Mouse (Mus musculus) spleen, adult 2 months (tissue): Measurements from ENCODE around the gene Gm11487. TPM values are rescaled to one million over a fixed set of nuclear protein-coding genes. Genes with fewer than 3 reads are reported as not detected.
"Not testable (repeated sequence)": the region's sequence is repeated elsewhere in the genome, so short reads cannot be mapped to it uniquely, and the experiment has no call there.

Source experiments
- DNase-seq, 2 experiments: peaks; one replicate each; pipeline versions ENCODE4 v3.0.0 to v3.0.0-alpha.2; 2012 to 2021; ENCODE audit warnings: low spot score in 2 of 2, low read depth in 1 of 2
- H3K27ac ChIP-seq: fragments of 200-500 bp; 2 replicates; pipeline ENCODE4 v1.5.1; 2012; ENCODE audit warnings: low read length, inconsistent platforms; ENCODE audit not compliant: insufficient read depth
- H3K27me3 ChIP-seq: fragments of 200-500 bp; 2 replicates; pipeline ENCODE4 v1.6.1; 2012; ENCODE audit warnings: mild to moderate bottlenecking, moderate library complexity, low read length, inconsistent platforms; ENCODE audit not compliant: control insufficient read depth, insufficient read depth
- H3K36me3 ChIP-seq: fragments of 200-500 bp; 2 replicates; pipeline ENCODE4 v1.6.1; 2012; ENCODE audit warnings: mild to moderate bottlenecking, low read length, inconsistent platforms; ENCODE audit not compliant: control insufficient read depth, insufficient read depth
- H3K4me1 ChIP-seq: fragments of 200-500 bp; 2 replicates; pipeline ENCODE4 v1.6.1; 2011; ENCODE audit warnings: inconsistent platforms; ENCODE audit not compliant: control insufficient read depth, insufficient read depth, insufficient read length
- H3K4me3 ChIP-seq: fragments of 200-500 bp; 2 replicates; pipeline ENCODE4 v1.5.1; 2011; ENCODE audit warnings: mild to moderate bottlenecking, inconsistent platforms; ENCODE audit not compliant: insufficient read depth, insufficient read length; ENCODE audit errors: extremely low read depth
- CTCF ChIP-seq: fragments of 200-500 bp; IDR thresholded peaks from 2 replicates; pipeline ENCODE4 v1.5.1; 2011; ENCODE audit warnings: mild to moderate bottlenecking, inconsistent platforms; ENCODE audit not compliant: insufficient read depth, insufficient read length, insufficient replicate concordance; ENCODE audit errors: extremely low read depth
- POLR2A ChIP-seq: fragments of 200-500 bp; IDR thresholded peaks from 2 replicates; pipeline ENCODE4 v1.6.1; 2011; ENCODE audit warnings: low read depth, low read length, inconsistent platforms
- WGBS: fragments of 180-500 bp; shearing (Covaris S2); methylation state at CpG from one replicate; pipeline ENCODE4 v1.1.7; 2018; 5-methylcytosine and 5-hydroxymethylcytosine counted together
- polyA plus RNA-seq: library from polyadenylated mRNA; depleted of rRNA; stranded (reverse); fragments of >200 nt; gene quantifications from 2 replicates; pipeline ENCODE4 v1.2.3, GENCODE M21; 2012; rRNA removed

Gm11487 gene
- polyA plus RNA-seq, result not detected in 2 replicates

DNA sequence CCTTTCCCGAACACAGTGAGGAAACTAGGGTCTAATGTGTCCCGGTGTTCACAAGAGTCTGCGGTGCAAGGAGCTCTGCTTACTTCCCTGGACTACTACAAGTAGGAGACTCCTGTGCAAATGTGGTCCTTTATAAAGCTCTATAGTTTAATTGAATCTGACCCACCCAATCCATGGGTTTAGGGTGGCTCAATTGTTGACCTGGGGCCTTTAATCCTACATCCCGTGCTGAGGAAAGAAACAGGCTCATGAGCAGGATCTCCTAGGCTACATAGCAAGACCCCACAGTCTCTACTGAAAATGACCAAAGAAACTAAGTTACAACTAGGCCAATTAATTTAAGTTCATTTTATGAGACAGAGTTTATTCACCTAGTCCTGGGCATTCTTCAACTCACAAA, at the start of gene Gm11487:
Gene Gm11487 (minus strand): TSS at position 101 of the 400 bp plus-strand sequence.
- H3K4me1 ChIP-seq, H3K27me3 ChIP-seq, H3K27ac ChIP-seq, H3K4me3 ChIP-seq, H3K36me3 ChIP-seq, DNase-seq: not testable (repeated sequence)
- WGBS, result 88% methylated on average over 4 of the region's 4 CpGs

DNA sequence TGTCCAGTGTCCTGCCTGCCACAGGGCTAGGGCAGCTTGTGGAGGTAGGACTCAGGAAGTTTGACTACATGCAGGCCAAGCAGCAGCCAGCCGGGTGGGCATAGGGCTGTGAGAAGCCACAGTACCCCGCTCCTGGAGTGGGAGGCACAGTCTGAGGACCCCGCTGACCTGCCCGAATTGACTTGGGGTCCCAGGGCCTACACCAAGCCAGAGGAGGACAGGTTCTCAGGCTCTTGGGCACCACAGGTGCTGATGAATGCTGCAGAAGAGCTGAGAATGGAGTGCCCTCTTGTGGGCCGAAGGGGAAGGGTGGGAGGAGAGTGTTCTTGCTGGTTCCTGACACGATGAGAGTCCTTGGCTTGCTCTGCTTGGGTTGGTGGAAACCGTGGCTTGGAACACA, 39.8 kb upstream of the Gm11487 start:
- Histone ChIP-seq H3K4me3 (no peak overlapping the region), H3K36me3 (no peaks in the 10 kb centered on the region), H3K4me1 (no peaks in the 10 kb centered on the region), H3K27me3 (no peaks in the 10 kb centered on the region), H3K27ac (no peak overlapping the region)
- WGBS, result 59% methylated on average over 7 of the region's 7 CpGs
- DNase-seq, result no peak
- TF ChIP-seq CTCF, result no peak
- TF ChIP-seq POLR2A, result no peak

DNA sequence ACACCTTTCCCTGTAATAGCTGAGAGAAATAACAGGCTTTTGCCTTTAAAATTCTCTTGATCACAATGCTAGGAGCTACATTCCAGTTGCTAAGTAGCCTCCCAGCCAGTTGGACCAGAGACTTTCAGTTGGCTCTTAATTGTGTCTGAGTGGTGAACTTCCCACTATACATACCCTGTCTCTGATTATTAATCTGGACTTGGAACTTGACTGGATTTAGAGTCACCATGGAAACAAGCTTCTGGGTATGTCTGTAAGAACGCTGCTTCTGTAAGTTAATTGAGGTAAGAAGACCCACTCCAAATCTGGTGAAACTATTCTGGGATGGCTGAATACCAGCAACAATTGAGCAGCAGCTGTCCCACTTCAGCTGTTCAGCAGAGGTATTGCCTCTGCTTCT, 37.7 kb upstream of the Gm11487 start:
- Histone ChIP-seq H3K4me3 (no peak overlapping the region), H3K36me3 (no peaks in the 10 kb centered on the region), H3K27ac (no peak overlapping the region), H3K27me3 (no peaks in the 10 kb centered on the region), H3K4me1 (no peaks in the 10 kb centered on the region)
- no peak for TF ChIP-seq POLR2A
- TF ChIP-seq CTCF, result no peak
- 80% methylated on average over 1 of the region's 1 CpGs for WGBS
- DNase-seq, result no peak

DNA sequence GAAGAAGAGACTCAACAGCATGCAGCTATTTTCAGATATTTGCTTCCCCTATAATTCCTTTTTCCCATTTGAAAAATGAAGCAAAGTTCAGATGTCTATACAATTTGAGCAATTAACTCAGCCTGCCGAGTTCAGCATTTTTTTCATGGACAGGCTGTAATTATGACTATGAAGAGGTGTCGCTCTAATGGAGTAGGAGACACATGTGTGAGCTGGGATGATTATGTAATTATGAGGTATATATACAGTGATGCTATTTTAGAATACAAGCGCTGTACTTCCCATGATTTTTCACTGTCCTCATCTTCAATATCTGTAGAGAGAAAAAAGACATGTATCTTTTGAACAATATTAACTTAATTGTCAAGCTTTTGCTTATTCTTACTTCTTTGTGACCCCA, 21.0 kb upstream of the Gm11487 start:
- Histone ChIP-seq H3K36me3 (no peaks in the 10 kb centered on the region), H3K4me1 (no peaks in the 10 kb centered on the region), H3K27me3 (no peaks in the 10 kb centered on the region), H3K4me3 (no peak overlapping the region), H3K27ac (no peak overlapping the region)
- DNase-seq, result no peak
- 87% methylated on average over 3 of the region's 3 CpGs for WGBS
- TF ChIP-seq CTCF, result no peak
- TF ChIP-seq POLR2A, result no peak

DNA sequence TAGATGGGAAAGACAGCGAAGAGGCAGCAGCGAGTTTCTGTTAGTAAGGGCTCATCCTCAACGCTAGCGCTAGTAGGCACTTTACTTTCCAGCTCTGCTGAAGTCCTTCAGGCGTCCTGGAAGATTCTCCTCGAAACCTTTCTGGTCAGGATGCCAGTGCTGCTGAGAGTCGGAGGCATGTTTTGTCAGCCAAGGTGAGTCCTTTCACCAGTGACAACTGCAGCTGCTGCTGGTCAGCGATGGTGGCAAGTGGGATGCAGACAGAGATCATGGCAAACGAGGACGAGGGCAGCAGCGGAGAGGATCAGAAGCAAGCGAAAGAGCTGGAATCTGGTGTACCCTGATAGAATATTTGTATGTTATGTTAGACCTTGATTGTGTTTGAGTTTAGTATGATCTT, 18.2 kb upstream of the Gm11487 start:
- TF ChIP-seq CTCF (no peak), POLR2A (no peak)
- no peaks in the 10 kb centered on the region for H3K4me1 ChIP-seq
- no peak overlapping the region for H3K4me3 ChIP-seq
- H3K36me3 ChIP-seq, result no peaks in the 10 kb centered on the region
- no peak overlapping the region for H3K27ac ChIP-seq
- no peak for DNase-seq
- H3K27me3 ChIP-seq, result no peaks in the 10 kb centered on the region
- WGBS, result 90% methylated on average over 12 of the region's 12 CpGs

DNA sequence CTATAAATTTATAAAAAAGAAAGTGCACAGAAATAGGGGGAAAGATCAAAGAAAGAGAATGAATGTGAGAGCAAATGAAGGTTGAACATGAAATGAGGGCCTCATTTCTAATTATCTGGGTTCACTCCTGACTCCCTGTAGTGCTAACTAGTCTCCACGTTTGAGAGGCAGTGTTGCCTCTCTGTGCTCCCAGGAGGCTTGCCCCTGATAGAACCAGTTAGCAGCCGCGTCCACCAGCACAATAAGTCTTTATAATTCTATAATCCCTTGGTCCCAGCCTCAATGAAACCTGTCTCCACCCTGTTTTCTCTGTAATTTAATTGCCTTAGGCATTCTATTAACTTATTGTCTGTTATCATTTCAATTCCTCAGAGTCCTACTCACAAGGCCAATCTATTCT, 38.3 kb downstream of the Gm11487 start:
- no peak for DNase-seq
- Histone ChIP-seq H3K4me1 (no peaks in the 10 kb centered on the region), H3K36me3 (no peaks in the 10 kb centered on the region), H3K4me3 (no peak overlapping the region), H3K27ac (no peak overlapping the region), H3K27me3 (no peaks in the 10 kb centered on the region)
- 63% methylated on average over 3 of the region's 3 CpGs for WGBS
- TF ChIP-seq POLR2A (no peak), CTCF (no peak)

Other genes with a start within 250 kb of the Gm11487 start
- not detected in 2 replicates for gene Gm11238, start 202.8 kb upstream of the Gm11487 start, polyA plus RNA-seq
- not detected in 2 replicates for gene Gm11237, start 217.9 kb upstream of the Gm11487 start, polyA plus RNA-seq
- not detected in 2 replicates for gene Gm11236, start 233.0 kb upstream of the Gm11487 start, polyA plus RNA-seq